Mouse (Mus musculus): ENCODE measurements around the gene Itga3. TPM values are rescaled to one million over a fixed set of nuclear protein-coding genes. Genes with fewer than 3 reads are reported as not detected.

The Itga3 gene
- polyA plus RNA-seq, 1 experiment from 2014 or later, result 16.7 TPM

- peak overlapping the region; percentile 52 for H3K9ac ChIP-seq (ENCODE audit: low read depth, low read length)
- H3K9me3 ChIP-seq (ENCODE audit: control insufficient read depth, low read length), result no peaks in the 10 kb centered on the region
- H3K4me2 ChIP-seq (ENCODE audit: low read length), result peak overlapping the region; percentile 69
- peaks cover 30% of the 10 kb centered on the region for H3K36me3 ChIP-seq (ENCODE audit: control insufficient read depth, insufficient read depth, low read length)
- H3K27me3 ChIP-seq (replicated peaks; ENCODE audit: control insufficient read depth, insufficient read depth, low read length), result no peaks in the 10 kb centered on the region
- peaks cover 34% of the 10 kb centered on the region for H3K4me1 ChIP-seq (ENCODE audit: control insufficient read depth, insufficient read depth, low read depth, low read length)
- peak; percentile 51 for ATAC-seq
- 2% methylated on average over 27 of the region's 27 CpGs for WGBS
- H3K4me3 ChIP-seq (ENCODE audit: low read length), result peak overlapping the region; percentile 37
- peak overlapping the region; percentile 84 for H3K27ac ChIP-seq (ENCODE audit: low read depth, low read length)
Observed at GRCm38 (mm10) chr11:95006525-95007219, 69.9 kb downstream of the Itga3 start.

GRCm38 (mm10) chr11:95006038-95006437 lies 70.6 kb downstream of the Itga3 start:
- Histone ChIP-seq H3K9ac (ENCODE audit: low read depth, low read length) (peak overlapping the region; percentile 52), H3K36me3 (ENCODE audit: control insufficient read depth, insufficient read depth, low read length) (peaks cover 34% of the 10 kb centered on the region), H3K27me3 (replicated peaks; ENCODE audit: control insufficient read depth, insufficient read depth, low read length) (no peaks in the 10 kb centered on the region), H3K9me3 (ENCODE audit: control insufficient read depth, low read length) (no peaks in the 10 kb centered on the region), H3K27ac (ENCODE audit: low read depth, low read length) (peak overlapping the region; percentile 84), H3K4me1 (ENCODE audit: control insufficient read depth, insufficient read depth, low read depth, low read length) (peaks cover 31% of the 10 kb centered on the region), H3K4me3 (ENCODE audit: low read length) (no peak overlapping the region), H3K4me2 (ENCODE audit: low read length) (peak overlapping the region; percentile 69)
- WGBS, result 32% methylated on average over 4 of the region's 4 CpGs
- no peak for ATAC-seq

GRCm38 (mm10) chr11:95004937-95005198 lies 71.7 kb downstream of the Itga3 start:
- Histone ChIP-seq H3K36me3 (ENCODE audit: control insufficient read depth, insufficient read depth, low read length) (peaks cover 42% of the 10 kb centered on the region), H3K9me3 (ENCODE audit: control insufficient read depth, low read length) (no peaks in the 10 kb centered on the region), H3K27me3 (replicated peaks; ENCODE audit: control insufficient read depth, insufficient read depth, low read length) (no peaks in the 10 kb centered on the region), H3K4me2 (ENCODE audit: low read length) (no peak overlapping the region), H3K9ac (ENCODE audit: low read depth, low read length) (no peak overlapping the region), H3K4me1 (ENCODE audit: control insufficient read depth, insufficient read depth, low read depth, low read length) (peaks cover 38% of the 10 kb centered on the region), H3K4me3 (ENCODE audit: low read length) (no peak overlapping the region), H3K27ac (ENCODE audit: low read depth, low read length) (no peak overlapping the region)
- 54% methylated on average over 6 of the region's 6 CpGs for WGBS
- no peak for ATAC-seq

- no peak for ATAC-seq
- WGBS, result 83% methylated on average over 12 of the region's 12 CpGs
- Histone ChIP-seq H3K4me3 (ENCODE audit: low read length) (no peak overlapping the region), H3K36me3 (ENCODE audit: control insufficient read depth, insufficient read depth, low read length) (peaks cover 42% of the 10 kb centered on the region), H3K9me3 (ENCODE audit: control insufficient read depth, low read length) (no peaks in the 10 kb centered on the region), H3K9ac (ENCODE audit: low read depth, low read length) (no peak overlapping the region), H3K27ac (ENCODE audit: low read depth, low read length) (no peak overlapping the region; the same call in 1 of the 2 replicates), H3K27me3 (replicated peaks; ENCODE audit: control insufficient read depth, insufficient read depth, low read length) (no peaks in the 10 kb centered on the region), H3K4me2 (ENCODE audit: low read length) (no peak overlapping the region; the same call in 1 of the 2 replicates), H3K4me1 (ENCODE audit: control insufficient read depth, insufficient read depth, low read depth, low read length) (peaks cover 38% of the 10 kb centered on the region)
Observed at GRCm38 (mm10) chr11:95004136-95004936, 72.3 kb downstream of the Itga3 start.

GRCm38 (mm10) chr11:95002705-95003104 lies 73.9 kb downstream of the Itga3 start:
- no peak for ATAC-seq
- Histone ChIP-seq H3K27ac (ENCODE audit: low read depth, low read length) (no peak overlapping the region), H3K9me3 (ENCODE audit: control insufficient read depth, low read length) (no peaks in the 10 kb centered on the region), H3K27me3 (replicated peaks; ENCODE audit: control insufficient read depth, insufficient read depth, low read length) (no peaks in the 10 kb centered on the region), H3K9ac (ENCODE audit: low read depth, low read length) (no peak overlapping the region), H3K4me3 (ENCODE audit: low read length) (no peak overlapping the region), H3K4me1 (ENCODE audit: control insufficient read depth, insufficient read depth, low read depth, low read length) (peaks cover 33% of the 10 kb centered on the region), H3K36me3 (ENCODE audit: control insufficient read depth, insufficient read depth, low read length) (peaks cover 42% of the 10 kb centered on the region), H3K4me2 (ENCODE audit: low read length) (no peak overlapping the region)
- 94% methylated on average over 8 of the region's 8 CpGs for WGBS

GRCm38 (mm10) chr11:95001584-95002347 lies 74.8 kb downstream of the Itga3 start:
- Histone ChIP-seq H3K27me3 (replicated peaks; ENCODE audit: control insufficient read depth, insufficient read depth, low read length) (no peaks in the 10 kb centered on the region), H3K9ac (ENCODE audit: low read depth, low read length) (no peak overlapping the region), H3K4me2 (ENCODE audit: low read length) (no peak overlapping the region), H3K4me3 (ENCODE audit: low read length) (no peak overlapping the region), H3K27ac (ENCODE audit: low read depth, low read length) (no peak overlapping the region), H3K36me3 (ENCODE audit: control insufficient read depth, insufficient read depth, low read length) (peaks cover 44% of the 10 kb centered on the region), H3K9me3 (ENCODE audit: control insufficient read depth, low read length) (no peaks in the 10 kb centered on the region), H3K4me1 (ENCODE audit: control insufficient read depth, insufficient read depth, low read depth, low read length) (peaks cover 26% of the 10 kb centered on the region)
- 86% methylated on average over 21 of the region's 21 CpGs for WGBS
- no peak for ATAC-seq

- no peak overlapping the region for H3K4me3 ChIP-seq (ENCODE audit: low read length)
- peaks cover 46% of the 10 kb centered on the region for H3K36me3 ChIP-seq (ENCODE audit: control insufficient read depth, insufficient read depth, low read length)
- no peaks in the 10 kb centered on the region for H3K27me3 ChIP-seq (replicated peaks; ENCODE audit: control insufficient read depth, insufficient read depth, low read length)
- H3K27ac ChIP-seq (ENCODE audit: low read depth, low read length), result peak overlapping the region; percentile 69
- no peaks in the 10 kb centered on the region for H3K9me3 ChIP-seq (ENCODE audit: control insufficient read depth, low read length)
- 1% methylated on average over 8 of the region's 8 CpGs for WGBS
- peak; percentile 56 for ATAC-seq
- H3K4me2 ChIP-seq (ENCODE audit: low read length), result no peak overlapping the region
- H3K9ac ChIP-seq (ENCODE audit: low read depth, low read length), result peak overlapping the region; percentile 32
- peaks cover 23% of the 10 kb centered on the region for H3K4me1 ChIP-seq (ENCODE audit: control insufficient read depth, insufficient read depth, low read depth, low read length)
Observed at GRCm38 (mm10) chr11:95001058-95001457, 75.5 kb downstream of the Itga3 start.

GRCm38 (mm10) chr11:95000548-95000947 lies 76.1 kb downstream of the Itga3 start:
- no peak overlapping the region for H3K4me3 ChIP-seq (ENCODE audit: low read length)
- H3K9me3 ChIP-seq (ENCODE audit: control insufficient read depth, low read length), result no peaks in the 10 kb centered on the region
- WGBS, result 39% methylated on average over 4 of the region's 4 CpGs
- H3K4me2 ChIP-seq (ENCODE audit: low read length), result no peak overlapping the region
- H3K36me3 ChIP-seq (ENCODE audit: control insufficient read depth, insufficient read depth, low read length), result peaks cover 44% of the 10 kb centered on the region
- no peaks in the 10 kb centered on the region for H3K27me3 ChIP-seq (replicated peaks; ENCODE audit: control insufficient read depth, insufficient read depth, low read length)
- ATAC-seq, result no peak
- peak overlapping the region; percentile 32 for H3K9ac ChIP-seq (ENCODE audit: low read depth, low read length)
- H3K27ac ChIP-seq (ENCODE audit: low read depth, low read length), result peak overlapping the region; percentile 69
- H3K4me1 ChIP-seq (ENCODE audit: control insufficient read depth, insufficient read depth, low read depth, low read length), result peaks cover 25% of the 10 kb centered on the region

- no peaks in the 10 kb centered on the region for H3K9me3 ChIP-seq (ENCODE audit: control insufficient read depth, low read length)
- WGBS, result 83% methylated on average over 8 of the region's 8 CpGs
Observed at GRCm38 (mm10) chr11:95000128-95000527, 76.5 kb downstream of the Itga3 start.

More at GRCm38 (mm10) chr11:95000128-95000527, 76.5 kb downstream of the Itga3 start:
- Histone ChIP-seq H3K27ac (ENCODE audit: low read depth, low read length) (no peak overlapping the region), H3K9ac (ENCODE audit: low read depth, low read length) (no peak overlapping the region), H3K36me3 (ENCODE audit: control insufficient read depth, insufficient read depth, low read length) (peaks cover 39% of the 10 kb centered on the region), H3K4me3 (ENCODE audit: low read length) (no peak overlapping the region), H3K4me1 (ENCODE audit: control insufficient read depth, insufficient read depth, low read depth, low read length) (peaks cover 29% of the 10 kb centered on the region), H3K27me3 (replicated peaks; ENCODE audit: control insufficient read depth, insufficient read depth, low read length) (no peaks in the 10 kb centered on the region), H3K4me2 (ENCODE audit: low read length) (no peak overlapping the region)
- ATAC-seq, result no peak
